18 mouse cellular contexts compared by ENCODE assay signal in genomic region chr3:151838372-151838771, GRCm38 (mm10). TPM values are rescaled to one million over a fixed set of nuclear protein-coding genes. Genes with fewer than 3 reads are reported as not detected.
DNase-seq lines count a peak whose midpoint lies in the region; ATAC-seq lines count a peak whose summit lies in the region.
"Had no signal": no experiment of that assay in that cellular context is flagged by ENCODE, and none has a peak within 500 bp of the region (broad histone marks: within the 10 kb centered on the region; RNA-seq: fewer than 3 reads in every experiment).

No protein-coding gene starts in this region.

- H3K27ac ChIP-seq in limb, embryonic 12.5 days = no peak overlapping the region
- H3K27ac ChIP-seq in limb, embryonic 10.5 days = no peak overlapping the region
- no peak overlapping the region for H3K27ac ChIP-seq in intestine, embryonic 15.5 days
- H3K27ac ChIP-seq: forebrain, embryonic 15.5 days; hindbrain, embryonic 13.5 days; left cerebral cortex, adult 2 months; lung, embryonic 15.5 days had no signal

- H3K9ac ChIP-seq in limb, embryonic 12.5 days (replicated peaks) = no peak overlapping the region
- no peak overlapping the region for H3K9ac ChIP-seq in intestine, embryonic 15.5 days
- H3K9ac ChIP-seq: forebrain, embryonic 15.5 days; hindbrain, embryonic 13.5 days; lung, embryonic 15.5 days had no signal

- H3K4me1 ChIP-seq in limb, embryonic 12.5 days (replicated peaks) = peaks cover 19% of the 10 kb centered on the region
- H3K4me1 ChIP-seq in limb, embryonic 10.5 days = peaks cover 21% of the 10 kb centered on the region
- H3K4me1 ChIP-seq in intestine, embryonic 15.5 days (replicated peaks) = peaks cover 14% of the 10 kb centered on the region; the same call in 1 of the 2 replicates

- H3K4me2 ChIP-seq in limb, embryonic 12.5 days = peak overlapping the region; percentile 70; the same call in 1 of the 2 replicates
- peak overlapping the region; percentile 4; the same call in 1 of the 2 replicates for H3K4me2 ChIP-seq in intestine, embryonic 15.5 days (replicated peaks)

- H3K4me3 ChIP-seq in limb, embryonic 12.5 days (replicated peaks) = no peak overlapping the region
- H3K4me3 ChIP-seq in limb, embryonic 10.5 days = no peak overlapping the region
- H3K4me3 ChIP-seq in intestine, embryonic 15.5 days (replicated peaks) = no peak overlapping the region
- H3K4me3 ChIP-seq: left cerebral cortex, adult 2 months had no signal

- ATAC-seq in limb, embryonic 12.5 days (ENCODE audit: insufficient number of reproducible peaks, insufficient read depth, low FRiP score, low TSS enrichment, low read depth) = no peak
- ATAC-seq in intestine, embryonic 15.5 days = peak; percentile 32; the same call in 1 of the 2 replicates
- ATAC-seq: forebrain, embryonic 15.5 days; inflammation-experienced regulatory T-cells, adult 6 months had no signal

- WGBS in limb, embryonic 12.5 days = 38% methylated on average over 6 of the region's 6 CpGs
- 58% methylated on average over 6 of the region's 6 CpGs for WGBS in limb, embryonic 10.5 days
- WGBS in intestine, embryonic 15.5 days = 38% methylated on average over 6 of the region's 6 CpGs

- no peaks in the 10 kb centered on the region for H3K36me3 ChIP-seq in limb, embryonic 12.5 days
- no peaks in the 10 kb centered on the region for H3K36me3 ChIP-seq in limb, embryonic 10.5 days
- no peaks in the 10 kb centered on the region for H3K36me3 ChIP-seq in intestine, embryonic 15.5 days
- H3K36me3 ChIP-seq: forebrain, embryonic 15.5 days; heart, embryonic 12.5 days; hindbrain, embryonic 13.5 days; lung, embryonic 15.5 days had no signal

- H3K27me3 ChIP-seq in limb, embryonic 12.5 days = peaks cover 45% of the 10 kb centered on the region
- H3K27me3 ChIP-seq in limb, embryonic 10.5 days (ENCODE audit: low read depth, poor library complexity, severe bottlenecking) = peaks cover 44% of the 10 kb centered on the region
- no peaks in the 10 kb centered on the region for H3K27me3 ChIP-seq in intestine, embryonic 15.5 days (replicated peaks)

- DNase-seq in limb, embryonic 10.5 days (ENCODE audit: low spot score) = no peak
- DNase-seq in kidney, adult 9 months = peak; percentile 81
- peak; percentile 56 to 72 for DNase-seq in kidney, postnatal 36 days
- no peak for DNase-seq in frontal cortex, postnatal 36 days (ENCODE audit: low spot score in 2 of 2)
- no peak for DNase-seq in left cerebral cortex, adult 11 months (ENCODE audit: low spot score)
- DNase-seq in lung, postnatal 4 days = no peak
- DNase-seq: B cell, adult 2 months; cerebellum, adult 2 months; heart, postnatal 14 days; right cerebral cortex, adult 18-20 months had no signal

- no peaks in the 10 kb centered on the region for H3K9me3 ChIP-seq in limb, embryonic 12.5 days
- H3K9me3 ChIP-seq in limb, embryonic 10.5 days (replicated peaks) = no peaks in the 10 kb centered on the region
- no peaks in the 10 kb centered on the region for H3K9me3 ChIP-seq in intestine, embryonic 15.5 days
- H3K9me3 ChIP-seq: forebrain, embryonic 15.5 days; heart, embryonic 12.5 days; hindbrain, embryonic 13.5 days; lung, embryonic 15.5 days had no signal

RNA-seq across cellular contexts. Expression of gene Ptgfr, which starts 0.9 kb away (rescaled TPM):
- polyA plus RNA-seq in limb, embryonic 12.5 days (2016; fragmentation: Nextera tagmentation; extraction: Ambion mirVana) = 3.2 and 3.3 TPM in 2 replicates
- polyA plus RNA-seq in limb, embryonic 10.5 days (2016; fragmentation: Nextera tagmentation; extraction: Ambion mirVana) = 0.74 and 1.8 TPM in 2 replicates
- polyA plus RNA-seq in intestine, embryonic 15.5 days (2015; fragmentation: Nextera tagmentation; extraction: Ambion mirVana) = 0.33 and 0.56 TPM in 2 replicates
- polyA plus RNA-seq: inflammation-experienced regulatory T-cells, adult 6 months had no signal

Comparison
In these comparisons a context has a peak if more than half of its experiments do, and no peak if none do; other contexts are left out.
1. DNase-seq: peak in kidney, adult 9 months (single experiment) and kidney, postnatal 36 days (2 of 2); none in limb, embryonic 10.5 days (single experiment), frontal cortex, postnatal 36 days (0 of 2), left cerebral cortex, adult 11 months (single experiment) and lung, postnatal 4 days (0 of 2).